Mouse (Mus musculus) kidney, adult 2 months (tissue): ENCODE measurements around the gene Maff.

ENCODE experiments used
- CTCF ChIP-seq: fragments of 200-500 bp; conservative IDR thresholded peaks from 2 replicates; pipeline ENCODE4 v1.5.1; 2011; ENCODE audit warnings: low read depth, mild to moderate bottlenecking, control low read depth, low read length, moderate library complexity, mixed read lengths; ENCODE audit not compliant: insufficient read depth, insufficient read length
- POLR2A ChIP-seq: fragments of 200-500 bp; IDR thresholded peaks from one replicate; pipeline ENCODE4 v1.6.1; 2011; ENCODE audit warnings: low read depth, low read length, control low read depth

- TF ChIP-seq CTCF (no peak), POLR2A (no peak)
These were observed 21.9 kb downstream of the Maff start for GRCm38 (mm10) chr15:79368313-79368811.
